Mouse (Mus musculus) lung, embryonic 15.5 days (tissue): ENCODE measurements around the gene Rnaset2a. TPM values are rescaled to one million over a fixed set of nuclear protein-coding genes. Genes with fewer than 3 reads are reported as not detected.
"Not testable (repeated sequence)": the region's sequence is repeated elsewhere in the genome, so short reads cannot be mapped to it uniquely, and the experiment has no call there.

Experiments
- ATAC-seq: fragments of 200-750 bp; cut with Nextera tagmentation; 2 replicates; pipeline ENCODE4 v1.8.0; 2017; ENCODE audit warnings: moderate number of reproducible peaks, borderline replicate concordance; ENCODE audit not compliant: low FRiP score, low TSS enrichment; ENCODE audit errors: extremely low read depth
- H3K27ac ChIP-seq: fragments of 300-500 bp; sonication (generic); 2 replicates; pipeline ENCODE4 v1.5.1; 2015; ENCODE audit warnings: moderate library complexity, mild to moderate bottlenecking, inconsistent platforms
- H3K27me3 ChIP-seq: fragments of 300-500 bp; sonication (generic); 2 replicates; pipeline ENCODE4 v1.6.1; 2015; ENCODE audit warnings: inconsistent platforms
- H3K36me3 ChIP-seq: fragments of 300-500 bp; sonication (generic); 2 replicates; pipeline ENCODE4 v1.6.1; 2015; ENCODE audit warnings: inconsistent platforms
- H3K4me1 ChIP-seq: fragments of 300-500 bp; sonication (generic); 2 replicates; pipeline ENCODE4 v1.6.1; 2015; ENCODE audit warnings: inconsistent platforms
- H3K4me2 ChIP-seq: fragments of 300-500 bp; sonication (generic); 2 replicates; pipeline ENCODE4 v1.6.1; 2015; ENCODE audit warnings: inconsistent platforms, mild to moderate bottlenecking, moderate library complexity
- H3K4me3 ChIP-seq: fragments of 300-500 bp; sonication (generic); 2 replicates; pipeline ENCODE4 v1.5.1; 2015; ENCODE audit warnings: mild to moderate bottlenecking, inconsistent platforms
- H3K9ac ChIP-seq: fragments of 300-500 bp; sonication (generic); 2 replicates; pipeline ENCODE4 v1.6.1; 2015; ENCODE audit warnings: inconsistent platforms
- H3K9me3 ChIP-seq: fragments of 300-500 bp; sonication (generic); 2 replicates; pipeline ENCODE4 v1.6.1; 2016; ENCODE audit warnings: inconsistent platforms
- WGBS: fragments of 180-500 bp; shearing (Covaris S2); methylation state at CpG from one replicate; pipeline ENCODE4 v1.1.7; 2015; 5-methylcytosine and 5-hydroxymethylcytosine counted together
- polyA plus RNA-seq: library from polyadenylated mRNA; unstranded; fragments of >200 nt; fragmentation: Nextera tagmentation; extraction: Ambion mirVana; gene quantifications from 2 replicates; pipeline ENCODE4 v1.2.1, GENCODE M21; 2015

Gene Rnaset2a
- polyA plus RNA-seq, 1 experiment from 2014 or later: 37.3 TPM

- not testable (repeated sequence) for H3K36me3 ChIP-seq, H3K9ac ChIP-seq, ATAC-seq, H3K4me2 ChIP-seq, H3K27ac ChIP-seq, H3K4me1 ChIP-seq, H3K4me3 ChIP-seq, H3K27me3 ChIP-seq, H3K9me3 ChIP-seq
- 78% methylated on average over 2 of the region's 2 CpGs for WGBS
Measured at GRCm38 (mm10) chr17:8069847-8070246, 78.0 kb downstream of the Rnaset2a start.

Other genes with a start within 250 kb of the Rnaset2a start
- 0.64 and 0.84 TPM in 2 replicates for gene Tagap, start 222.1 kb downstream of the Rnaset2a start, polyA plus RNA-seq
- 47.6 and 55.2 TPM in 2 replicates for gene Rsph3a, start 202.5 kb downstream of the Rnaset2a start, polyA plus RNA-seq
- 0.21 and 0.65 TPM in 2 replicates for gene Gm49673, start 309 bp downstream of the Rnaset2a start, polyA plus RNA-seq
- gene Fgfr1op, start 17.4 kb upstream of the Rnaset2a start, polyA plus RNA-seq: 33.9 and 35.9 TPM in 2 replicates
- not detected in 2 replicates for gene Ccr6, start 87.9 kb upstream of the Rnaset2a start, polyA plus RNA-seq
- gene Mpc1, start 134.8 kb upstream of the Rnaset2a start, polyA plus RNA-seq: 176 and 180 TPM in 2 replicates
- gene Sft2d1, start 163.0 kb upstream of the Rnaset2a start, polyA plus RNA-seq: 75.8 and 79.9 TPM in 2 replicates
- gene Prr18, start 189.4 kb upstream of the Rnaset2a start, polyA plus RNA-seq: 1.7 TPM in 2 replicates
- 0.26 and 0.68 TPM in 2 replicates for gene T2, start 207.9 kb upstream of the Rnaset2a start, polyA plus RNA-seq